Mouse (Mus musculus) midbrain, postnatal 0 days (tissue): ENCODE results near the gene Sh3rf1. TPM values are rescaled to one million over a fixed set of nuclear protein-coding genes. Genes with fewer than 3 reads are reported as not detected.

ENCODE experiments used
- ATAC-seq: fragments of 200-750 bp; cut with Nextera tagmentation; 2 replicates; pipeline ENCODE4 v1.8.0; 2017; ENCODE audit warnings: moderate number of reproducible peaks, mild to moderate bottlenecking, moderate TSS enrichment, moderate library complexity; ENCODE audit not compliant: low FRiP score
- DNase-seq: peaks from one replicate; pipeline ENCODE4 v3.0.0-alpha.2; 2015; ENCODE audit warnings: low spot score
- H3K27ac ChIP-seq: fragments of 300-500 bp; sonication (generic); 2 replicates; pipeline ENCODE4 v1.5.1; 2014; ENCODE audit warnings: low read depth, mild to moderate bottlenecking, low read length, mixed read lengths
- H3K27me3 ChIP-seq: fragments of 300-500 bp; sonication (generic); 2 replicates; pipeline ENCODE4 v1.6.1; 2014; ENCODE audit warnings: low read length, control low read depth, mixed read lengths; ENCODE audit not compliant: insufficient read depth
- H3K36me3 ChIP-seq: fragments of 300-500 bp; sonication (generic); 2 replicates; pipeline ENCODE4 v1.6.1; 2014; ENCODE audit warnings: low read length, control low read depth, mixed read lengths; ENCODE audit not compliant: insufficient read depth
- H3K4me1 ChIP-seq: fragments of 300-500 bp; sonication (generic); 2 replicates; pipeline ENCODE4 v1.6.1; 2014; ENCODE audit warnings: mild to moderate bottlenecking, control low read depth, antibody characterized with exemption, low read length, mixed read lengths; ENCODE audit not compliant: insufficient read depth
- H3K4me2 ChIP-seq: fragments of 300-500 bp; sonication (generic); 2 replicates; pipeline ENCODE4 v1.6.1; 2014; ENCODE audit warnings: low read depth, mild to moderate bottlenecking, low read length, mixed read lengths; ENCODE audit not compliant: poor library complexity, severe bottlenecking
- H3K4me3 ChIP-seq: fragments of 300-500 bp; sonication (generic); 2 replicates; pipeline ENCODE4 v1.5.1; 2014; ENCODE audit warnings: low read depth, mild to moderate bottlenecking, low read length, moderate library complexity
- H3K9ac ChIP-seq: fragments of 300-500 bp; sonication (generic); replicated peaks from 2 replicates; pipeline ENCODE4 v1.6.1; 2014; ENCODE audit warnings: mild to moderate bottlenecking, low read length, moderate library complexity, mixed read lengths; ENCODE audit not compliant: poor library complexity, severe bottlenecking
- H3K9me3 ChIP-seq: fragments of 300-500 bp; sonication (generic); 2 replicates; pipeline ENCODE4 v1.6.1; 2016; ENCODE audit warnings: low read length, control low read depth
- CTCF ChIP-seq: IDR thresholded peaks from 2 replicates; pipeline ENCODE4 v1.5.1; 2016; ENCODE audit warnings: antibody characterized with exemption, mild to moderate bottlenecking
- WGBS: fragments of 180-500 bp; shearing (Covaris S2); extraction: QIAGEN DNeasy Blood & Tissue Kit; methylation state at CpG from one replicate; pipeline ENCODE4 v1.1.7; 2014; 5-methylcytosine and 5-hydroxymethylcytosine counted together
- polyA plus RNA-seq: library from polyadenylated mRNA; unstranded; fragments of >200 nt; fragmentation: Nextera tagmentation; extraction: Ambion mirVana; gene quantifications from 2 replicates; pipeline ENCODE4 v1.2.1, GENCODE M21; 2015
- total RNA-seq: library from RNA; depleted of rRNA; stranded (reverse); fragments of >200 nt; gene quantifications from 2 replicates; pipeline ENCODE4 v1.2.3, GENCODE M21; 2014

Sh3rf1 gene
- total and polyA plus RNA-seq, 2 experiments from 2014 or later, result 23.9 to 37.5 TPM

- WGBS, result 49% methylated on average over 10 of the region's 10 CpGs
- Histone ChIP-seq H3K27me3 (no peaks in the 10 kb centered on the region), H3K36me3 (no peaks in the 10 kb centered on the region), H3K4me2 (no peak overlapping the region), H3K27ac (no peak overlapping the region), H3K4me3 (no peak overlapping the region), H3K4me1 (no peaks in the 10 kb centered on the region; the same call in 1 of the 2 replicates), H3K9me3 (no peaks in the 10 kb centered on the region), H3K9ac (no peak overlapping the region)
- no peak for DNase-seq
- TF ChIP-seq CTCF, result no peak
- ATAC-seq, result no peak
These were observed 51.2 kb downstream of the Sh3rf1 start for GRCm38 (mm10) chr8:61274602-61275462.

GRCm38 (mm10) chr8:61275463-61276356 lies 52.0 kb downstream of the Sh3rf1 start:
- no peak for TF ChIP-seq CTCF
- Histone ChIP-seq H3K4me1 (no peaks in the 10 kb centered on the region; the same call in 1 of the 2 replicates), H3K36me3 (no peaks in the 10 kb centered on the region), H3K9ac (no peak overlapping the region), H3K4me2 (no peak overlapping the region), H3K27me3 (no peaks in the 10 kb centered on the region), H3K9me3 (no peaks in the 10 kb centered on the region), H3K4me3 (no peak overlapping the region), H3K27ac (no peak overlapping the region)
- 74% methylated on average over 11 of the region's 11 CpGs for WGBS
- no peak for ATAC-seq
- no peak for DNase-seq

- Histone ChIP-seq H3K27ac (no peak overlapping the region), H3K4me1 (no peaks in the 10 kb centered on the region; the same call in 1 of the 2 replicates), H3K4me3 (no peak overlapping the region), H3K4me2 (no peak overlapping the region), H3K9ac (no peak overlapping the region), H3K9me3 (no peaks in the 10 kb centered on the region), H3K27me3 (no peaks in the 10 kb centered on the region), H3K36me3 (no peaks in the 10 kb centered on the region)
- TF ChIP-seq CTCF, result no peak
- no peak for ATAC-seq
- no peak for DNase-seq
- 84% methylated on average over 5 of the region's 5 CpGs for WGBS
These were observed 52.7 kb downstream of the Sh3rf1 start for GRCm38 (mm10) chr8:61276397-61276796.

GRCm38 (mm10) chr8:61279030-61279429 lies 55.4 kb downstream of the Sh3rf1 start:
- no peak overlapping the region for H3K9ac ChIP-seq
- H3K9me3 ChIP-seq, result no peaks in the 10 kb centered on the region
- DNase-seq (no peak), ATAC-seq (no peak)
- no peak for TF ChIP-seq CTCF
- H3K27ac ChIP-seq, result no peak overlapping the region
- no peaks in the 10 kb centered on the region for H3K27me3 ChIP-seq
- WGBS, result 92% methylated on average over 10 of the region's 10 CpGs
- no peaks in the 10 kb centered on the region for H3K36me3 ChIP-seq
- H3K4me3 ChIP-seq, result no peak overlapping the region
- H3K4me1 ChIP-seq, result no peaks in the 10 kb centered on the region; the same call in none of the 2 replicates
- no peak overlapping the region for H3K4me2 ChIP-seq

GRCm38 (mm10) chr8:61282303-61283168 lies 58.9 kb downstream of the Sh3rf1 start:
- ATAC-seq, result no peak
- Histone ChIP-seq H3K27ac (no peak overlapping the region), H3K4me1 (no peaks in the 10 kb centered on the region; the same call in 1 of the 2 replicates), H3K9ac (no peak overlapping the region), H3K27me3 (no peaks in the 10 kb centered on the region), H3K9me3 (no peaks in the 10 kb centered on the region), H3K36me3 (no peaks in the 10 kb centered on the region), H3K4me3 (no peak overlapping the region), H3K4me2 (no peak overlapping the region)
- TF ChIP-seq CTCF, result no peak
- WGBS, result 53% methylated on average over 10 of the region's 10 CpGs
- no peak for DNase-seq
